Mouse (Mus musculus) mature B cell (primary cell): ENCODE results near the gene Zfp740.

Source experiments
- in situ Hi-C: fragments of 300-500 bp; cut with MboI; formaldehyde crosslinking; loops from 2 replicates; pipeline ENCODE4 v1.14.3; 2019

Gene Zfp740

DNA sequence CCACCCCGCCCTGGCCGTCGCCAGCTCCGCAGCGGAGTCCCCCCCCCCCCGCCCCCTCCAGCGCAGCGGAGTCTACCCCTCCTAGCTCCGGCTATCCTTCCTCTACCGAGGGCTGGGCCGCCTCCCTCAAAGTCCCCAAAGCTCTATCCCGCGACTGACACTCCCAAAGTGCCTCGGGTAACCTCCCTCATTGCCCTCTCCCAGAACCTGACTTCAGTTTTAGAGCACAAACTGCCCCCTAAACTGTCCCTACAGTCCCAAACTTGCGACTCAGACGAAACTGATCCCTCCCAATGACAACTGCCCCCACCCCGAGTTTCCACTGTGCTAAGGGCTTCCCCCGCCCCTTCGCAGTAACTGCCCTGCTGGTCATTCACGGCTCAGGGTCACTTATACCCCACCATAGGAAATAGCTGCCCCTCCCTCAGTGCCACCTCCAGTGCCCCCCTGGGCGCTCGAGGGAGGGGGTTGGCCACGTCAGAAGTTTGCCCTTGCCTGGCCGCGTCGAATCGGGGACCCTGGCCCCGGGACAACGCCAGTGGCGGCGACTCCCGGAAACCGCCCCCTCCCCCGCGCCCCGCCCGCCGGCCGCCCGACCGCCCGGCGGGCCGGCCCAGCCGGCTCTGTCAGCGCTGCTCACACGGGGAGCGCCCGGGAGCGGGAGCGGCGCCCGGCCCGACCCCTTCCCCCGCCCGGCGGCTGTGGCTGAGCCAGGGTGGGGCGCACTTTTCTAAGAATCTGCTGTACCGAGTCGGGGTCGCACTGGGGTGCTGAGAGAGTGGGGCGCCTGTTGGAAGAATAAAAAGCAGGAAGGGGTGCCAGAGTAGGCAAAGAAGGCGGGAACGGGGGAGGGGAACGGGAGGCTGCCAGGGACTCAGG, 44.4 kb downstream of the Zfp740 start:
- in situ Hi-C loops, result no loop called here

DNA sequence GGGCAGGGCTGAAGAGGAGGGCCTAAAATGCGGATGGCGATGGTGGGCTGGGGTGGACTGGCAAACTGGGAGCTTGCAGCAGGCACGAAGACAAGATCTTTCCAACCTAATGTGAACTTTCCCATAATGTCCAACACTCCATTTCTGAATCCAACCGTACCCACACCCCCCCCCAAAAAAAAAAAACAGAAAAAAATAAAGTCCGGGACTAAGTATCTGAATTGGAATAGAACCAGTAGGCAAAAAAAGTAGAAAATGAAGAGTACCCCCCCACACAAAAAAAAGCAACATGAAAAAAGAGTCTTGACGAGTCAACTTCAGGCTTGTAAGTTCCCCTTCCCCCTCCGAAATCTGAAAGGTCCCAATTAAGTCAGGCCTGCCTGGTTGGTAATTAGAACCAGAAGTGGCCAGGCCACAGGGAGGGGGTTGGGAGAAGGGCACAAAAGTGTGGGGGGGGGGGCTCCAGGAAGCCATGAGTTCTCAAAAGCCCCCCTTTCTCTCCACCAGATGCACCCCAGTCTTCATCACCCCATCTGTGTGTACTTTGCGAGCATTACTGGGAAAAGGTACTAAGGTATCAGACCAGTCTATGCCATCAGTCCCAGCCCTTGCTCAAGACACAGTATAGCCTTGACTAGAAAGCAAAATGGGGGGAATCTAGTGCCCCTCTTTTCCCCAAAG, 45.2 kb downstream of the Zfp740 start:
- in situ Hi-C loops, result no loop called here

GRCm38 (mm10) chr15:102248812-102249191, 45.8 kb downstream of the Zfp740 start:
- in situ Hi-C loops, result no loop called here

GRCm38 (mm10) chr15:102249251-102249691, 46.2 kb downstream of the Zfp740 start:
- in situ Hi-C loops, result no loop called here

DNA sequence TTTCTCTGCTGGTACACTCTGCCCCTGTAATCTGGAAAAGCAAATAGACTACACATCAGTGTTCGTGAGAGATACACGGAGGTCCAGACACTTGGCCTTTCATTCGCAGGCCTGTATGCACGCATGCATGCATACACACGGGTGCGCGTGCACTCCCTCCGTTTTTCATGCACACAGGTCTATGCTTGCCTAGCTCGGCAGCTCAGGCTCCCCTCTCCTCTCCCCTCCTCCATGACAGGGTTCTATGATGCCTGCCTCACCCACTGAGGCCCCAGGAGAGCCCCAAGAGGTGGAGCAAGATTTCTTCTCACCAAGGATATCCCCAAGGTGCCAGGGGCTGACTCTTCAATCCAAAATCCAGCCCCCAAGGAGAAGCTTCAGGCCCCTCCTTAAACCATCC, 46.9 kb downstream of the Zfp740 start:
- in situ Hi-C loops, result no loop called here

DNA sequence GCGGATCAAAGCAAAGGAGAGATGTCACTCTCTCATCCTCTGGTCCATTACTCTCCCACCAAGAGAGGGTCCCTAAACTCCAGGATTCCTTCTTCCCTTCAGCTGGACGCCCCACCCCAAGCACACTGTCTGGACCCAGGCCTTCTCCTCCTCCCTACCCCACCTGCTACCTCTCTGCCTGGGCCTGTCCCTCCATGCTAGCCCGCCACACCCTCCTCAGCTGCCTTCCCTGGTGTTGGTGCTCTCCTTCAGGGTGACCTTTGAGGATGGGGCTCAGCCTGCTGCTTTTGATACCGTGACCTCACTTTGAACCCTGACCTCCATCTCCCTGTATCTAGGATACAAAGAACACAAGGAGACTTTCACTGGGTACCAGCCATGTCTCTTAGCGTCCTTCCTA, 47.5 kb downstream of the Zfp740 start:
- in situ Hi-C loops, result no loop called here

GRCm38 (mm10) chr15:102255547-102256255, 52.7 kb downstream of the Zfp740 start:
- in situ Hi-C loops, result no loop called here

GRCm38 (mm10) chr15:102256431-102257201, 53.6 kb downstream of the Zfp740 start:
- in situ Hi-C loops, result no loop called here

DNA sequence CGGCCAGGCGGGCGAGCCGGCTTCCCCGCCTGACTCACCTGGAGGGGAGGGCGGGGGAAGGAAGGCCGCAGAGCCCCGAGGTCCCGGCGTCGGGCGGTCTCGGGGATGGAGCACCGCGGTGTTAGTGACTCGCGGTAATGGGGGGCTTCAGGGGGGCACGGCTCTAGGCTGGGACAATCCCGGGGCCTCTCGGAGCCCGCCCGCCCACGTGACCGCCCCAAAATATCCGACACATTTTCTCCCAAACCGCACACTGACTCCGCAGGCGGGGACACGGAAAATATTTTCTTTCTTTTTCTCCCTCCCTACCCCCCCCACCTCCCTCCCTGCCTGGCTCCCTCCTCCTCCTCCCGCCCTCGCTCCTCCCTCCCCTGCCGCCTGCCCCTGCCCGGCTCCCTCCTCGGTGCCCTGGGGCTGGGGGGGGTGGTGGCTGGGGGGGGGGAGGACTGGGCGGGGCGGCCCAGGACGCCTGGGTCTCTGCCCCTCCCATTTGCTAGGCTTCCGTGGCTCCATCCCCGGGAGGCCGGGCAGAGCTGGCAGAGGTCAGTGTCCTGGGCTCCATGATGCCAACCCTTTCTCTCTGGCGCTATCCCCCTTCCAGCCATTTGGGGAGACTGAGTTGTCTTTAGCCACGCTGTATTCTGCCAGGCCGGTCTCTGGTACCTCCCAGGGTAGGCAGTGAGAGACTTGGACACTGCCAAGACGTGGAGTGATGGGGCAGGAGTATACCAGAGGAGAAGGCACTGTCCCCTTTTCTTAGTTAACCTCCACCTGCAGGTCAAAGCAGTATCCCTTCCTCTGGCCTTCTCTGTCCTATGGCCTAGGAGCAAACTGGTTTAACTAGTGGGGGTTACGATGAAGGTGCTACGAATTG, 54.4 kb downstream of the Zfp740 start, which contains the start of gene Rarg:
Gene Rarg, minus strand, starts transcription at position 316 of the 874 bp plus-strand sequence.
- in situ Hi-C loops, result no loop called here

DNA sequence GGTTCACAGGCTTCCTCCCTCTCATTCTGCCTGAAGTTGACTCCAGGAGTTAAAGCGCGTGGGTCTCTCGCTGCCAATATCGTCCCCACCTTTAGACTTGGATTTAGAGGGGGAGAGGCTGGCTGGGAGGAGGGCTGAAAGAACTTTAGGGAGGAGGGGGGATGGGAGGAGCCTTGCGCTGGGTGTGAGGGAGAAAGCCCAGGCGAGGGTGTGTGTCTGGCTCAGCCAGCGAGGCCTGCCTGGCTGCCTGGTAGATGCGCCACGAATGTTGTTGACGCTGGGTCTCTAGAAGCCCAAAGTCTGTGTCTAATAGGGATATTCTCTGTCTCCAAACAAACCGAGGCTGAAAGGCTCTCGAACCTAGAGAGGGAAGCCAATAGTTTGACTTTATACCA, 55.0 kb downstream of the Zfp740 start:
- in situ Hi-C loops, result no loop called here

GRCm38 (mm10) chr15:102258581-102259253, 55.7 kb downstream of the Zfp740 start:
- in situ Hi-C loops, result no loop called here

GRCm38 (mm10) chr15:102262582-102262981, 59.5 kb downstream of the Zfp740 start:
- in situ Hi-C loops, result no loop called here

DNA sequence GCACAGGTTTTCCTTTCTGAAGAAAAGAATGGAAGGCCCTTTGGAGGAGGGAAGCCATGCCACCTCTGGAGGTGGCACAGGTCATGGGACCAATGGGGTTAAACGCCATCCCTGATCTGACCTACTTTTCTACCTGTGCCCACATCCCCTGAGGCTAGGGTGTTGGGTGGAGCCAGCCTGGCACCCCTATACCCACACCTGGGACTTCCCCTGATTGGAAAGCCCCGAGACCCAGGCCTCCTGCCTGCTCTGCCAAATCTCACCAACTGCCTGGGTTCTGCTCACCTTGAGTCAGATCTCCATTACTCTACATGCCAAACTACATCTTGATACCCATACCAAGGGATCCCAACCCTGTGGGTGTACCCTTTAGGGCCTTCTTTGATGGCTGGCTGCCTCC, 60.0 kb downstream of the Zfp740 start:
- in situ Hi-C loops, result no loop called here
